Mouse (Mus musculus) neural tube, embryonic 14.5 days (tissue): ENCODE data around the gene Zfp622. TPM values are rescaled to one million over a fixed set of nuclear protein-coding genes. Genes with fewer than 3 reads are reported as not detected.
"Not testable (repeated sequence)": the region's sequence is repeated elsewhere in the genome, so short reads cannot be mapped to it uniquely, and the experiment has no call there.

Experiments used
- ATAC-seq: fragments of 200-750 bp; cut with Nextera tagmentation; 2 replicates; pipeline ENCODE4 v1.8.0; 2017; ENCODE audit warnings: low read depth, mild to moderate bottlenecking, moderate TSS enrichment, moderate library complexity
- H3K27ac ChIP-seq: fragments of 300-500 bp; sonication (generic); 2 replicates; pipeline ENCODE4 v1.5.1; 2014; ENCODE audit warnings: low read depth, mild to moderate bottlenecking, control low read depth, low read length, moderate library complexity, mixed read lengths
- H3K27me3 ChIP-seq: fragments of 300-500 bp; sonication (generic); 2 replicates; pipeline ENCODE4 v1.6.1; 2014; ENCODE audit warnings: low read length; ENCODE audit not compliant: control insufficient read depth, insufficient read depth
- H3K36me3 ChIP-seq: fragments of 300-500 bp; sonication (generic); 2 replicates; pipeline ENCODE4 v1.6.1; 2014; ENCODE audit warnings: low read length, mixed read lengths; ENCODE audit not compliant: control insufficient read depth, insufficient read depth
- H3K4me1 ChIP-seq: fragments of 300-500 bp; sonication (generic); 2 replicates; pipeline ENCODE4 v1.6.1; 2014; ENCODE audit warnings: low read length; ENCODE audit not compliant: control insufficient read depth, insufficient read depth
- H3K4me2 ChIP-seq: fragments of 300-500 bp; sonication (generic); 2 replicates; pipeline ENCODE4 v1.6.1; 2014; ENCODE audit warnings: mild to moderate bottlenecking, low read depth, low read length, control low read depth
- H3K4me3 ChIP-seq: fragments of 300-500 bp; sonication (generic); 2 replicates; pipeline ENCODE4 v1.5.1; 2014; ENCODE audit warnings: low read depth, low read length, control low read depth, mixed read lengths
- H3K9ac ChIP-seq: fragments of 300-500 bp; sonication (generic); replicated peaks from 2 replicates; pipeline ENCODE4 v1.6.1; 2014; ENCODE audit warnings: low read depth, mild to moderate bottlenecking, control low read depth, low read length, mixed read lengths
- H3K9me3 ChIP-seq: fragments of 300-500 bp; sonication (generic); 2 replicates; pipeline ENCODE4 v1.6.1; 2016; ENCODE audit warnings: low read length; ENCODE audit not compliant: control insufficient read depth
- whole genome bisulfite sequencing: fragments of 180-500 bp; shearing (Covaris S2); extraction: QIAGEN DNeasy Blood & Tissue Kit; methylation state at CpG from one replicate; pipeline ENCODE4 v1.1.7; 2014; 5-methylcytosine and 5-hydroxymethylcytosine counted together
- polyA plus RNA-seq: library from polyadenylated mRNA; unstranded; fragments of >200 nt; fragmentation: Nextera tagmentation; extraction: Ambion mirVana; gene quantifications from 2 replicates; pipeline ENCODE4 v1.2.1, GENCODE M21; 2014

The Zfp622 gene
- polyA plus RNA-seq, 1 experiment from 2014 or later: 41.2 TPM

DNA sequence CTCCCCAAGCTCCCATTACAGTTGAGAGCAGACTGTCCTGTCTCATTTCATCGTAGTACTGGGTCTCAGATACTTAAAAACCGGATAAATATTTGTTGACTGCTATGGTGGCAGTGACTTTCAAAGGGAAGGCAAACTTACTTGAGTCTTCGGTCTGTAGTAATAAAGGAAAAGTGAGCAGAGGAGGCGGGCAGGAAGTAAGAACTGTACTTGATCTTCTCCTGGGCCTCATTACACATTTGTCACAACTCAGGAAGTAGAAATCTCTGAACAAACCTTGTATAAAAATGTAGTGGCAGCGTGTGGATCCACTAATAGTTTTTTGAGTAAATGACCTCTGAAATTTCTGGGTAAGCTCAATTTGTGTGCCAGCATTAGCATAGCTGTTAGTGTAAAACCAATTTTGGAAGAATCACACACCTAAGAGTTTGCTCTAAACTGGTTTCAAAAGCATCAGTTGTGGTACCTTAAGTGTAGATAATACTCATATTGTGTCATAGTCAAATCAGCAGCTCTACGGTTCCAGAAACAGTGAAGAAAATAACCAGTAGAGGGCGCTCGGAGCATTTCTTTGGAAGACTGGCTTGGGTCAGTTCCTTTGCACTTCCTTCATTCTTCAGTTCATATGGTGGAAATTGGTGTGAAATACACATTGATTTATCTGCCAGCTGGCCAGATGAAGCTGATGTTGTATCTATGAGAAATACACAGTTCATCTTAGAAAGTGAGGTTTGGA lies 9.0 kb downstream of the Zfp622 start:
- no peaks in the 10 kb centered on the region for H3K9me3 ChIP-seq
- peaks cover 28% of the 10 kb centered on the region for H3K36me3 ChIP-seq
- no peak overlapping the region for H3K27ac ChIP-seq
- WGBS: 63% methylated on average over 8 of the region's 8 CpGs
- H3K4me2 ChIP-seq: no peak overlapping the region
- no peaks in the 10 kb centered on the region for H3K27me3 ChIP-seq
- H3K4me3 ChIP-seq: no peak overlapping the region
- H3K4me1 ChIP-seq: no peaks in the 10 kb centered on the region
- ATAC-seq: peak; percentile 50; the same call in 1 of the 2 replicates
- H3K9ac ChIP-seq: no peak overlapping the region

DNA sequence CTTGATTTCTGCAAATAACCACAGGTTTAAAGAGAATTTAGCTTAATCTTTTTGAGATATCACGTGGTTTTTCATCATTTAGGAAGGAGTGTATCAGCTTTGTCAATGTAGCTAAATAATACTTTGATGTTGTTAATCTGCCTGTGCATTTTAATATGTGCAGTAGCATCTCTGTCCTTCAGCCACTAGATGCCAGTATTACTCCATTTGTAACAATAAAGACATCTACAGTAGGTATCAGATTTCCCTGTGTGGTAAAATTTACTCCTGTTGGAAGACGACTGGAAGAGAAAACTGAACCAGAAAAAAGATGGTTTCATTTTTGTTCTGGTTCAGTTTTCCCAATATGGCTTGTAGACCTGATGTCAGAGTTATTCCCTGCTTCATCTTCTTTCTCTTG lies 11.4 kb downstream of the Zfp622 start:
- H3K4me1 ChIP-seq: no peaks in the 10 kb centered on the region
- no peak overlapping the region for H3K4me3 ChIP-seq
- peak; percentile 78 for ATAC-seq
- peaks cover 28% of the 10 kb centered on the region for H3K36me3 ChIP-seq
- no peaks in the 10 kb centered on the region for H3K27me3 ChIP-seq
- 44% methylated on average over 2 of the region's 2 CpGs for WGBS
- no peak overlapping the region for H3K9ac ChIP-seq
- no peak overlapping the region for H3K27ac ChIP-seq
- no peaks in the 10 kb centered on the region for H3K9me3 ChIP-seq
- no peak overlapping the region for H3K4me2 ChIP-seq

DNA sequence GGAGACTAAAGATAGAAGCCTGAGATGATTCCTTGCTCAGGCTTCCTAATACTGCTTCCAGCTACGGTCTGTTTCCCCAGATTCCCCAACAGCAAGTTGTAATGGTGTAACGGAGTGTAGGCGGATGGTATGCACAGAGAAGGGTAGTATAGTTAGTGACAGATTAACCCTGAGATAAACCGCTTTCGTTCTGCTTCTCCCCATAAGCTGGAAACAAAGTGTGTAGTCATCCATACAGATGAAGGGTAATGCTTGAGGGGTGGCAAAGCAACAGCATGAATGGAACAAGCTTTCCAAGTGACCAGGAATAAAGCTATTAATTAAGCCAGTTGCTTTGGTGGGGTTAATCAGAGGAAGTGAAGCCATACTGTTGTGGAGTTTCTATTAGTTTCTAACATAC lies 15.4 kb downstream of the Zfp622 start:
- ATAC-seq, H3K4me3 ChIP-seq, H3K27me3 ChIP-seq, H3K27ac ChIP-seq, H3K9ac ChIP-seq, H3K9me3 ChIP-seq, H3K4me1 ChIP-seq, H3K4me2 ChIP-seq: not testable (repeated sequence)
- peaks cover 12% of the 10 kb centered on the region for H3K36me3 ChIP-seq
- 32% methylated on average over 5 of the region's 5 CpGs for WGBS

DNA sequence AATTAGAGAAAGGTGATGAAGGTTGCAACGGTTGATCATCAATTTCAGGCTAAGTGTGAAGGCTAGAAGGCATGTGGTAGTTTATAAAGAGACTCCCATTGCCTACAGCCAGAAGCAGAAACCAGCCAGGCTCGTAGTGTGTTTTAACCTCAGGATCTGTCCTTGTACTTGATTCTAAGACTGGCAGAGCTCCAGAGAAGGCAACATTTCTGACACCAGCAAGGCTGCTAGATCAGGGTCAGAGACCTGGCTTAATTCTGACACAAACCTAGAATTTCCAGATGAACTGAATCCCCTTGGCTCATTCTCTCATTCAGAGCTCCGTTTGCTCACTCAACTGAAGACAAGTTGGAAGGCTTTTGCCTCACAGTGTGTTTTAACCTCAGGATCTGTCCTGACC lies 24.5 kb downstream of the Zfp622 start:
- 84% methylated on average over 3 of the region's 3 CpGs for WGBS
- Histone ChIP-seq H3K4me1 (no peaks in the 10 kb centered on the region), H3K4me3 (no peak overlapping the region), H3K9ac (no peak overlapping the region), H3K27me3 (no peaks in the 10 kb centered on the region), H3K4me2 (no peak overlapping the region), H3K27ac (no peak overlapping the region), H3K9me3 (no peaks in the 10 kb centered on the region), H3K36me3 (no peaks in the 10 kb centered on the region)
- no peak for ATAC-seq

DNA sequence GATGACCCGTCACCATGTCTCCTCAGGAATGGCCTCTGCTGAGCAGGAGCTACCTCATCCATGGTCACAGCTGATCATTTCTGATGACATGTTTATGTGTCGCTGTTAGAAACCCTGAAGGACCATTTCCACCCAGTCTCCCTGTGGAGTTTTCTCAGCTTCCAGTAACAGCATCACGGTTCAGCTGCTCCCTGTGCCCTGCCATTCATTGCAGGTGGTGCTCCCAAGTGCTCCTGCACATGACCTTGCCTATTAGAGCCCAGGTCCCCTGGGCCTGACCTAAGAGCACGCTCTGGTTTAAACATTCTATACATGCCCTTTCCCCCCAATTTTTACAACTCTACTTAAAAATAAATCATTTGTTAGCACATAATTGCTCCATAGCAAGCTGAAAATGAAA lies 28.7 kb downstream of the Zfp622 start:
- ATAC-seq: no peak

DNA sequence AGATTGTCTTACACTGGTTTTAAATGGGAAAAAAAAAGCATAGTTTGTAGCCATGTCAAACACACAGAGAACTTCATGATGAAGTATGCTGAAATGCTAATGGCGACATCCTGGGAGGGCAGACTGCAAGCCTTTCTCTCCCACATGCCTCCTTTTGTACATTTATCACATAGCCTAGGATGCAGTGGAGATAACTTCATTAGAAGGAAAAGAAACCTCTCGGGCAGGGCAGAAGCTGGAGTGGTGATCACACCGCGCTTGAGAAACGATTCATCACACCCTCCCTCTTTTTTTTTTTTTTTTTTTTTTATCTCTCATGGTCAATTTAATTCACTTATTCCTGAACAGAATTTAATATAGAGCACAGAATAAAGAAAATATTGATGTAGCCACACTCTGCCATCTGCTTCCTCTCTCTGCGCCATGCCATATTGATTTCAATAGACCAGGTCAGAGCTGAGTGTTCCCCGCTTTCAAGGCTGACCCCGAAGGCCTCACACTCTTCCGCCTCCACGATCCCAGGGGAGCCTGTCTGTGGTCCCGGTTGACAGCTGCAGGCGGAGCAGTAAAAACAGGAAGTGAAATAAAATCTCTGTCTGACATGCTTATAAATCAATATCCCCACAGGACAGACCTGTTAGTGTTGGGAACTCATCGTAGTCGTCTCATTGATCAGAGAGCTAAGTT lies 32.0 kb downstream of the Zfp622 start:
- no peak overlapping the region for H3K4me3 ChIP-seq
- WGBS: 29% methylated on average over 14 of the region's 14 CpGs
- H3K27me3 ChIP-seq: no peaks in the 10 kb centered on the region
- no peaks in the 10 kb centered on the region for H3K9me3 ChIP-seq
- H3K36me3 ChIP-seq: no peaks in the 10 kb centered on the region
- ATAC-seq: peak; percentile 68; the same call in 1 of the 2 replicates
- H3K4me2 ChIP-seq: no peak overlapping the region
- no peak overlapping the region for H3K9ac ChIP-seq
- H3K4me1 ChIP-seq: no peaks in the 10 kb centered on the region
- no peak overlapping the region for H3K27ac ChIP-seq

More for the DNA sequence above, 28.7 kb downstream of the Zfp622 start:
- no peak overlapping the region for H3K9ac ChIP-seq
- no peak overlapping the region for H3K27ac ChIP-seq
- 44% methylated on average over 4 of the region's 4 CpGs for WGBS
- H3K4me3 ChIP-seq: no peak overlapping the region
- H3K4me2 ChIP-seq: no peak overlapping the region
- H3K9me3 ChIP-seq: no peaks in the 10 kb centered on the region
- no peaks in the 10 kb centered on the region for H3K36me3 ChIP-seq
- H3K4me1 ChIP-seq: no peaks in the 10 kb centered on the region
- H3K27me3 ChIP-seq: no peaks in the 10 kb centered on the region

DNA sequence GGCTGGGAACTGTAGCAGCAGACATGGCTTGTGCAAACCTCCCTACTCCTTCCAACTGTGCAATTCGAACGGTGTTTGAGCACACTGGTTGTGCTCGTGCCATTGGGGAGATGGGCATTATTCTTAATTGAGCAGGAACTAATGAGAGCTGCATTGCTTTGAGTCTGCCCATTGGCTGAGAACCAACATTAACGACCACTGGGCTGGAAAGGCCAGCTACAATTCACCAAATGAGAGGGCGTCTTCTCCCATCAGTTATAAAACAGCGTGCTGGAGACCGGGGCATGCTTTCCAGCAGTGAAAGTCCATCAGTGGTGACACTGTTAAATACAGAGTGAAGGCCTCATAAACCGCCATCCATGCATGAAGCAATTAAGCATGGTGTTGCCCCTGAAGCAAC lies 37.6 kb downstream of the Zfp622 start:
- no peak overlapping the region for H3K27ac ChIP-seq
- no peaks in the 10 kb centered on the region for H3K36me3 ChIP-seq
- no peak overlapping the region for H3K4me2 ChIP-seq
- 0 out of 2 replicates have a peak, but pooled peaks cover 3% of the 10 kb centered on the region for H3K4me1 ChIP-seq
- H3K9ac ChIP-seq: no peak overlapping the region
- WGBS: 12% methylated on average over 8 of the region's 8 CpGs
- peak; percentile 73; the same call in 1 of the 2 replicates for ATAC-seq
- H3K9me3 ChIP-seq: no peaks in the 10 kb centered on the region
- no peaks in the 10 kb centered on the region for H3K27me3 ChIP-seq
- no peak overlapping the region for H3K4me3 ChIP-seq

DNA sequence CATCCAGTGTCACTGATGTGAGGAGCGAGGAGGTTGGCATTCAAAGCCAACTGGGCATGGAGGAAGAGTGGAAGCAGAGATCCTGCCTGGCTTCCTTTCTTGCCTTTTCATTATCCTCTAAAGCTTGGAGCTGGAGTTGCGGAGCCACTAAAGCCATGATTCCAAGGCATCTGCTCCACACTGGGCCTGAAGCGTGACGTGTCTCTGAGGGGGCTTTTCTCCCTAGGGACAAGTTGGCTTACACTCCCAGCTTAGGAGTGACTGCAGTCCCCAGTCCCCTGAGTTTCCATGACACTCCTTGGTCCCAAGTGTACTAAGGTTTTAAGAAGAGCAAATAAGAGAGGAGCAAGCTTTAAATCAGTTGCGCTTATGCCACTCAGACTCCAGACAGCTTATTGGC lies 38.5 kb downstream of the Zfp622 start:
- Histone ChIP-seq H3K4me3 (no peak overlapping the region), H3K36me3 (no peaks in the 10 kb centered on the region), H3K9me3 (no peaks in the 10 kb centered on the region), H3K9ac (no peak overlapping the region), H3K4me2 (no peak overlapping the region), H3K4me1 (0 out of 2 replicates have a peak, but pooled peaks cover 3% of the 10 kb centered on the region), H3K27me3 (no peaks in the 10 kb centered on the region), H3K27ac (no peak overlapping the region)
- no peak for ATAC-seq
- WGBS: 84% methylated on average over 5 of the region's 5 CpGs

DNA sequence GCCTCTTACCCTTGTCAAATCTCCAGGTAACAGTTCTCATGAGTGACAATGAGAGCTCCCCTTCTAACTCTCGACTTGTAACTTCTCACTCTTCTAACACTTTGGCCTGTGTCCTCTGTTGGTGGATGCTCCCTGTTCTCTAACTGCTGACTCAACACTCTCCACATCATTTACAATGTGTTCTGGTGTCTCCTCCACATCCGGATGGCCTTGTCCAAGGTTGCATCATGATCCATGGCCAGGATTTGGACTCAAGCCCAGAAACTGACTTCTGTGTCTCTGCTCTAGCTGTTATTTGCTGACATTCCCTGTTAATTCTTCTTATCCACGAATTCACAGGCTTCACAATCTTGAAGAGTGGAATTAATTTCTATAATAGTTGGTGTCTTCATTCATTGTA lies 47.5 kb downstream of the Zfp622 start:
- H3K36me3 ChIP-seq: no peaks in the 10 kb centered on the region
- no peaks in the 10 kb centered on the region for H3K27me3 ChIP-seq
- H3K9me3 ChIP-seq: no peaks in the 10 kb centered on the region

More for the DNA sequence above, 47.5 kb downstream of the Zfp622 start:
- Histone ChIP-seq H3K4me3 (no peak overlapping the region), H3K4me1 (no peaks in the 10 kb centered on the region), H3K4me2 (no peak overlapping the region), H3K9ac (no peak overlapping the region), H3K27ac (no peak overlapping the region)
- no peak for ATAC-seq
- WGBS: 79% methylated on average over 3 of the region's 3 CpGs
